ENCODE assay signal across 25 mouse cellular contexts in the genomic region with DNA sequence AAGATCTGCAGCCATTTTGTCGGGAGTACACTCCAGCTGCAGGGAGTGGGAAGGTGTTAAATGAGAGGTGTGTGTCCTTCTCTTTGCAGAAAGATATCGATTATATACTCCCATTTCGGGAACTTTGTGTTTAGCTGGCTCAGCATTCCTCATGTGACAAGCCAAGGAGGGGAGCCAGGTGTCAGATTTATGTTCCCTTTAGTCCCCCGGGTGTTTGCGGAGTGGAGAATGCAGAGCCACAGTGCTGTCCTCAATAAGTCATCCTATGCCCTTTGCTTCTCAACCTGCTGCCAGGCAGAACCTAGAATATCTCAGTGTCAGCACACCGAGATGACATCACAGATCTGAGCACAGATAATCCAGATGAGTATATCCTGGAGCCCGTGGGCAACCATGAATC. TPM values are rescaled to one million over a fixed set of nuclear protein-coding genes. Genes with fewer than 3 reads are reported as not detected.
"Had no signal": no experiment of that assay in that cellular context is flagged by ENCODE, and none has a peak within 500 bp of the region (broad histone marks: within the 10 kb centered on the region; RNA-seq: fewer than 3 reads in every experiment).

No protein-coding gene starts in this region.

- DNase-seq: liver, postnatal 0 days; lung, adult 2 months; lung, postnatal 14 days; lung, postnatal 36 days; retina, postnatal 1 day; right cerebral cortex, adult 18-20 months; right cerebral cortex, postnatal 25 days; right cerebral cortex, postnatal 4 days; spleen, adult 18-20 months; thymus, adult 2 months; thymus, postnatal 25 days; thymus, postnatal 4 days had no signal

- H3K9ac ChIP-seq: liver, embryonic 15.5 days; liver, postnatal 0 days; lung, embryonic 15.5 days; midbrain, embryonic 13.5 days; midbrain, embryonic 15.5 days had no signal

- ATAC-seq: liver, postnatal 0 days; lung, postnatal 0 days; midbrain, embryonic 13.5 days; midbrain, embryonic 15.5 days had no signal

- H3K27me3 ChIP-seq: liver, embryonic 15.5 days; lung, embryonic 15.5 days; megakaryocyte, embryonic 14.5 days; midbrain, embryonic 13.5 days; midbrain, embryonic 15.5 days had no signal

- H3K4me1 ChIP-seq: liver, embryonic 15.5 days; lung, embryonic 15.5 days; megakaryocyte, embryonic 14.5 days; midbrain, embryonic 13.5 days; midbrain, embryonic 15.5 days had no signal

- H3K4me2 ChIP-seq: liver, embryonic 15.5 days; lung, embryonic 15.5 days; midbrain, embryonic 11.5 days; midbrain, embryonic 13.5 days; midbrain, embryonic 15.5 days had no signal

- H3K27ac ChIP-seq: liver, embryonic 15.5 days; lung, embryonic 15.5 days; macrophage; midbrain, embryonic 13.5 days; midbrain, embryonic 15.5 days had no signal

- H3K36me3 ChIP-seq: liver, embryonic 15.5 days; lung, embryonic 15.5 days; midbrain, embryonic 13.5 days; midbrain, embryonic 15.5 days had no signal

- H3K9me3 ChIP-seq: liver, embryonic 15.5 days; lung, embryonic 15.5 days; midbrain, embryonic 13.5 days; midbrain, embryonic 15.5 days had no signal

- H3K4me3 ChIP-seq: liver, embryonic 15.5 days; lung, embryonic 15.5 days; megakaryocyte, embryonic 14.5 days; midbrain, embryonic 13.5 days; midbrain, embryonic 15.5 days had no signal

RNA-seq across cellular contexts. Expression of a gene that starts 10.1 kb away (rescaled TPM):
- total RNA-seq: megakaryocyte progenitor cell, adult 5-6 weeks; monocyte, adult 5-6 weeks had no signal
- polyA plus RNA-seq: liver, embryonic 15.5 days; liver, postnatal 0 days; lung, adult 2 months; lung, embryonic 15.5 days; lung, postnatal 0 days; macrophage; midbrain, embryonic 11.5 days; neural tube, embryonic 11.5 days; stomach, embryonic 14.5 days; stomach, embryonic 16.5 days had no signal
